Mouse (Mus musculus) c-Kit-positive CD71-negative TER-119-negative erythroid progenitor cells, embryonic 14.5 days (primary cell): ENCODE data around the gene Btbd9.
A peak's percentile ranks its signal among the peaks of the same experiment; 100 is the strongest.

Experiments used
- DNase-seq: peaks from one replicate; pipeline ENCODE4 v3.0.0-alpha.2; 2013; ENCODE audit warnings: low read depth

Btbd9 gene

DNA sequence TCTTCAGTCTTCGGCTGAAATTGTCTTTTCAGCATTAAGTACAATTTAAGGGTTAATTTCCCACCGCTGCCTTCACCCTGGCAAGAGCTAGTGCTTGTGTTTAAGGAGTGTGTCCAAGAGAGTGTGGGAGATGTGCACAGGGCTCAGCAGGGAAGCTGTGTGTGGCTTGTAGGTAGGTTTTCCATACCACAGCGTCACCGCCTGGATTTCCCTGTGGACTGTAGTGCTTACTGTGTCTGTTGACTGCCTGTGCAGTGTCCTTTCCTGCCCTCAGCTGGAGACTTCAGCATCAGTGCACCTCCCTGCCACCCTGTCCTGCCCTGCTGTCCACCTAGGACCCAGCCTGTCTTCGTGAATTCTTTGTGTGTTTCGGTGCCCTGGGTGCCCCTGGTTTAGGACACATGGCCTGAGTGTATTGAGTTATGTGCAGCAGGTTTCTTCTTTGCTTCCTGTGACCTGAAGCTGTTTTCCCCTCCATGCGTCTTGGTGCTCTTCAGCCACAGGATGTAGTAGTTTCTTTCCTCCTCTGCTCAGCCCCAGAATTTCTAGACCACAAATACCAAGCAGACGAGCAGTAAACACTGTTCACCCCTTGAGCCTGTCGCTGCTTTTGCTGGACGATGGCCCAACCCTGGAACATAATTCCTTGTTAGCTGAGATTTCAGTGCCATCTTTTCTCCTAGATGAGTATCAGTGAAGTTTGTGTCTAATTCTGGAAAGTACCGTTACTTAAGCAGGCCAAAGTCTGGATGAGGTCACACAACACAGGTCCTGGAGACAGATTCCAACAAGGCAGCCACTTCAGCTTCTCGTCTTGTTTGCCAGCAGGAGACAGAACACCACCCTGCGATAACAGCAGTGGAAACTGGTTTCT is 376.7 kb downstream of the Btbd9 start:
- no peak for DNase-seq

DNA sequence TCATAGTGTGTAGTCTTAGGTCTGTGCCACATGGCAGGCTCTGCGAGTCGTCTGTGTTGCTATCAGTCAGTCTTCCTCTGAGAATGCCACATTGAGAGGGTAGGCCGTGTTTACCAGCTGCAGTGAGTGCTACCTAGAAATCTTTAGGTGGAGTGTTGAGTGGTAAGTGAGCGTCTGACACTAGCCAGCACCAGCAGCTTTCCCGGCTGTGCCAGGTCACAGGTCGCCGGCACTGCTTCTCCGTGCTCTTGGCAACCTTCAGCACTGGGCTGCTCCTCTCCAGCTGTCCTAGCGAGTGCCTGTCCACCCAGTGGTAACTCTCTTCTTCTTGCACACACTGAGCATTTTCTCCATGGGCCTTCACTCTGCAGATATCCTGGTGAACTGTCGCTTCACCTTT is 377.9 kb downstream of the Btbd9 start:
- no peak for DNase-seq

DNA sequence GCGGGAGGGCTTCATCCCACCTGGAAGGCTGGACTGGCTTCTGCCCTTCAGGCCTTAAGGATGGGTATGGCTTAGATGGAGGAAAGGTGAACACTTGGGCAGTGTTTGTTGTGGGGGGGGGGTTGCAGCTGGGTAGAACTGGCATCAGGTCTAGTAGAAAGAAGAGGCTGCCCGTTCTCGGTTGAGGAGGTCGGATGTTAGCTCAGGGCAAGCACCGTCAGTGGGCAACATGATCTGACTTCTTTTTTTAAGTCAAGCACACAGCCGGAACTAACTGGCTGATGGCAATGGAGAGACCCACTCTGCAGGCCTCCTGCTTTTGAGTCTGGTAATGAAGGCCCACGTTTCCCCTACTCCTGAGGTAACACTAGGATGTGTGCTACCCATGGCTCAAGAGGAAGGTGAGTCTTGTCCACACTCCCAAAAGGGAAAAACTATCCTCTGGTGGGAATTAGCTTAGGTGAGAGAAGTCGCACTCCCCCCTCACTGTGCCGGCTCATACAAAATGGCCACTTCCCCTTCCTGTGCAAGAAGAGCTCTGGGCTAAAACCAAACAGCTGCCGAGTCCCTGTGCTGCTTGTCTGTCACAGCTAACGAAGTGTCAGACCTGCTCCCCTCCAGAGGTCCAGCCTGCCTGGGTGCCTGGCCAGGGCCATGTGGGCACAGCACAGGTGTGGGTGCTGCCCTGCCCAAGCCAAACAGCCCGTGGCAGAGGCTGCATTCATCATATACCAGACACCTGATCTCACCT is 378.8 kb downstream of the Btbd9 start:
- peak; percentile 19 for DNase-seq

DNA sequence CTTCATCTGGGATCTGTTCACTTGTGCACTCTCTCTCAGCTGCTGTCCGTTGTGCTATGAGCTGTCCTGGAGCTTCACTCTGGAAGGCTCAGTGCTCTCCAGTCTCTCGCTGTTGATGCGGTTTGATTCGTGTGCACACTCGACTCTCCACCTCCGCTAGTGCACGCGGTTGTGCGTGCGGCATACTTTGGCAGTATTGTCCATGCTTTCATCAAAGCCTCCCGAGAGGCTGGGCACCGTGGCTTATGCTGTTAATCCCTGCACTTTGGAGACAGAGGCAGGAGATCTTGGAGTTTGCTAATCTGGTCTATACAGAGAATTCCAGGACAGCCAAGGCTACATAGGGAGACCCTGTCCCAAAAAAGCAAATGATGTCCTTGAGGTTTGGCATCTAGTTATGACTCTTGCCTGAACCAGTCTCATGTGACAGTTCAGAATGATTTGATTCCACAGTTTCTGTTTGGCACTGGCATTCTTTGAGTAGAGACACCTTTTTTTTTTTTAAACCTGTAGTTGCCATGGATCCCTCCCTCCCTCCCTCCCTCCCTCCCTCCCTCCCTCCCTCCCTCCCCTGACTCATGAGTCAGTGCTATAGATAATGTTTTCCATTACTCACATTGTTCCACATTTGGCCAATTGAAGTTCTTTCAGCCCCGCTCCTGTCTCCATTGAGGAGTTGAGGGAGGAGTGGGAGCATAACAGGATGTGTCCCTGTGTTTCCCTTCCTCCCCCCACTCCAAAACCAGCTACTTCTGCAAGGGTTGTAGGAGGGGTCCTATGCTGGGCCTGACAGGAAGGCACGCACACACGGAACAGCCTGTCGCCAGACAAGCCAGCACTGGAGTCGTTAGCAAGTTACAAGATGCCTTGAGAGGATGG is 379.6 kb downstream of the Btbd9 start:
- DNase-seq: peak; percentile 8

DNA sequence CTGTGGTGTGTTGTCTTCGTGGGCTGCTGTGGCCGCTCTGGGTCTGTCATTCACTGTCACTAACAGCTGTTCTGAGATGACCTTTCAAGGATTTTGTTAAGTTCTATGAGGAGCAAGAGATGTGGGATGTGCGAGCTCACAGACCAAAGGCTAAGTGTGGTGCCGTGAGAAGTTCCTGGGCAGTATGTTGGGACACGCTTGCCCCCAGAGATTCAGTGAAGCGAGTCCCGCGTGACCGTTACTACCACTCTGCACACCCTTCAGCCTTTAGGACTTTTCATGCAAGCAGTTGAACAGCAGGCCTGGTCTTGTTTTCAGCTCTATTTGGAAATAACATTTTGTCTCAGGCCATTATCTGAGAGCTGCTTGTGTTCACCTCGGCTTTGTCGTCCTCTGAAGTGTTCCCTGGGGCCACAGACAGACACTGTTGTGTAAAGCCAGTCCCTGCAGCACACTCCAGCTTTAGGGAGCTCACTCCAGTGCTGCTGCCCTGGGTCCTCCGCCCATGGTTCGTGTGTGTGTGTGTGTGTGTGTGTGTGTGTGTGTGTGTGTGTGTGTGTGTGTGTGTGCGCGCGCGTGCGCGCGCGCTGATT is 380.6 kb downstream of the Btbd9 start:
- DNase-seq: no peak

DNA sequence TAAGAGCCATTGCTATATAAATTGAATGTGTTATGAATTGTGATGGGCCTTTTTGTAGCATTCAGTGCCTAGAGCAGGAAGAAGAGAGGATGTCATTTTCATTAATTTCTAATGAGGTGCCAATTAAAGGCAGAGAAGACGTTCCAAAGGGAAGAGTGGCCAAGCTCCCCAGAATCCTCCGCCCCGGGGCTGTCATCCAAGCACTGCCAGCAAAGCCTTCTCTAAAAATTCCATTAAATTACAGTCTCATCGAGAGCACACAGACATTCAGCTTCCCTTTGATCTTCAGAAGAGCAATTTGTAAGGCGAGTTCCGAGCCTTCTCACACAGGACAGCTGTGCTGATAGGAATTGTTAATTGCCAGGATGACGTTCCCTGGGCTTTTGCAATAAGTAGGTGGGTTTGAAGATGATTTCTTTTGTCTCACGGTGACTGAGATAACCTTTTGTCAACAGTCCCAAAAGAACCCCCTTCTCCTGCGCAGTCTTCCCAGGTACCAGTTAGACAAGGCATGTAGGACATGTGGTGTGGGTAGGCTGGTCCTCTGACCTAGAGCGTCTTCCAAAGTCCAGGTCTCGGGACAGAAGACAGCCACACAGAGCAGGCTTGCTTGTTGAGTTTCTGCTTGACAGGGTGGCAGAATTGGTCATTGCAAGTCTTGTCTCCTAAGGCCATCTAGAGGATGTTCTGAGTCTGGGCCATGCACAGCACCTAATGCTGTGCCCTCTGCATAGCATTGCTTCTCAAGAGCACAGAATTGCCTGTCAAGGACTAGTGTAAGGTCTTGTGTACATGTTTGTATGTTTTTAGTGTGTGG is 381.5 kb downstream of the Btbd9 start:
- no peak for DNase-seq

DNA sequence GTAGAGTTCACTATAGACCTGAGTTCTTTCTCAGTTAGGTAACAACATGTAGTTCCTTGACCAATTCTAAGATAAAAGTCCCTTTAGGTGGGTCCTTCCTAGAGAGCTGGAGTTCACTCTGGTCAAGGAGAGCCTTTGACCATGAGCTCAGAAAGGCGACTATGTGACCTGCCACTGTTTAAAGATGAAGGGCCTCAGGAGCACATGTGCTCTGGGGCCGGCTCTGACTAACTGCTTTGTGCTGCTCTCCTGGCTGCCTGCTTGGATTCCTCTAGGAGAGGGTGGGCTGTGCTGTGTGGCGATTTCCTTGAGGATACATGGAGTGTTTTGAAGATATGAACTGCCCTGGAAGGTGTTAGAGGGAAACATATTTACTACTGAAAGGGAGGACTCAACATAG is 382.2 kb downstream of the Btbd9 start:
- no peak for DNase-seq

DNA sequence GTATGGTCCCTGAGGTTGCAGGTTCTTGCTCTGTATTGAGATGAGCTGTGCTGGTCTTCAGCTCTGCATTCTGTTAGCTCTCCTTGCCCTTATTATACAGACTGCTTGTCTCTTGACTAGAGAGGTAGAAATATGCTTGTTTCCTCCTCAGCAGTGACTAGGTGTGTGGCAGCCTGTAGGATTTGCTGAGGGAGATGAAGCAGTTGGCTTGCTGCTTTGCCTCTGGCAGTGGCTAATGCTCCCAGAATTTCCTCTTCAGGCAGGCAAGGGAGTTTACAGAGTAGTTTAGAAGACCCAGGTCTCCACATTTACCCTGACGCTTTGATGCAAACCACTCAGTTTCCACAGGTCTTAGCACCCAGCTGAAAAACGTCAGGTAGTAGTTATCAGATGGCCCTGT is 382.7 kb downstream of the Btbd9 start:
- DNase-seq: no peak

DNA sequence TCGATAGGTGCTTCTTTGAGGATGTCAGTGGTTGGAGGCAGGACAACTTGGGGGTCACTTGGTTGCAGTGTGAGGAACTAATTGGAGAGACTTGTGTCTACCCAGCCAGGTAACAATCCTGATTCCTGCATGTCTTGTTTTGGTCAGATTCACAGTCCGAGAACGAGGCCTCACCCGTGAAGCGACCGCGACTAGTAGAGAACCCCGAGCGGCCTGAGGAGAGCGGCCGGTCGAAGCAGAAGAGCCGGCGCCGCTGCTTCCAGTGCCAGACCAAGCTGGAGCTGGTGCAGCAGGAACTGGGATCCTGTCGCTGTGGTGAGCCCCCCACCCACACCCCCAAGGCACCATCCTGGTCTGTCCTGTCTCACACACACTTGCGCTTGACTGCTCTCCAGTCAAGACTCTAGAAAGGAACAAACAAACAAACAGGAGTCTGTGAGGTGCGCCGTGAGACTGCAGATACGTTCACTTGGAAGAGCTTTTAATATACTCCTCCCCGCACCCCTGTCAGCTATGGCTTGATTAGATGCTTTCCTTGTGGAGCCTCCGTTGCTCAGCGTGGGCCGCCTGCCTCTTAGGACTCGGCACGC is 383.8 kb downstream of the Btbd9 start:
- no peak for DNase-seq

DNA sequence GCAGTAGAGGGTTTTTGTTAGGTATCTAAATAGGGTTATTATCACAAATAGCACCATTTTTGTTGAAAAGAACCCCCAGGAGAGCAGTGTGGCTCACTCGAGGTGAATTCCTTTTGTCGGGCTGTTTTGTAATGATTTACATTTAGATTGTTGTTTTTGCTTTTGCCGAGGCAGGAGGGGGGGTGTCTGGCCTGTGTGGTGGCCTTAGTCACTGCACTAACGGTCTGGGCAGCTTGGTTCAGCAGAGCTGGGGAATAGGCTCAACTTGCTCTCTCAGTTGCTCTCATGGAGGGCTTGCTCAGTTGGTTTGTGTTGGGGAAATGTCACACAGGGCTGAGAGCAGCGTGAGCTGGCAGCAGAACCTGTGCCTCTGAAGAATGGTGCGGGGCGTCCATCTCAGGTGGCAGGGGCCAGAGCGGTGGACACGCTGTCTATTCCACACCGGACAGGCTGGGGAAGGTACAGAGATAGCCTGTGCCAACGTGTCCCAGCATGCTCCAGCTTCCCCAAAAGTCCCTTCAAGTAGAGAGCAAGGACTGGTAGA is 385.1 kb downstream of the Btbd9 start:
- no peak for DNase-seq

DNA sequence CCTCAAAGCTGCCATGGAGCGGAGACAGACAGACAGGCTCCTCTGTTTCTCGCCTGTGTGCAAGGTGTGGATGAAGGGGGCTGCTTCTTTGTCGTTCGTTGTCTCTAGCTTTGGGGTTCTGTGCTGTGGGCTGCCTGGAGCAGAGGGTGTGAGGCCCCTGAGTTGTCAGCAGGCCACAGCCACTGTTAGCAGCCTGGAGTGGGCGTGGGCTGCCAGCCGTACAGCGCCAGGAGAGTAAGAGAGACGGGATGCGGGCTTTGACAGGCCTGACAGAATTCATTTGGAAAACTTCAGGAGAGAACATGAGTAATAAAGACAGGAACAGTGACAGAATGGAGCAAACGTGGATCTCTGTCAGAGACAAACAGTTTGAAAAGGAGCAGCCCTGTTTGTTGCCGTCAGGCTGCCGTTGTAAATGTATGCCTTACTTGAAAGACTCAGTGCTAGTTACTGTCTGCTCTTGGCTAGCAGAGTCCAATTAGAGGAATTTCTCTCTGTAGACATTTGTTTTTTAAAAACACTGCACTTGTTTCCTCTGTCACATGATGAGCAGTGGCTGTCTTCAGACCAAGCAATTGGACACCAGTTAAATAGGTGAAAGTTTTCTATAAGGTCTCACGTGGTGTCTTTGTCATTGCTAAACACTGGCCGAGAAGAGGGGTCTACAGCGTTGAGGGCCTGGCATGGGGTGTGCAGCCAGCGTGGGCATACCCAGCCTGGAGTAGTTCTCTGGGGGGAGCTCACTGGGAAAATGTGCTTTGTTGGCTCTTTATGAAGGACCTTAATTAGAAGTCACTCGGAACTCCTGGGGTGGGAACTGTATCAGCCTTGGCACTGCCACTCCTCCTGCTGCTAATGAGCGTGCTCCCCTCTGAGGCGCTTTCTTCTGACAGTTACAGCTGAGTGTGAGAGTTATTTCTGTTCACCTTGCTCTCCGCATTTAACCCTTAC is 388.0 kb downstream of the Btbd9 start:
- DNase-seq: no peak

DNA sequence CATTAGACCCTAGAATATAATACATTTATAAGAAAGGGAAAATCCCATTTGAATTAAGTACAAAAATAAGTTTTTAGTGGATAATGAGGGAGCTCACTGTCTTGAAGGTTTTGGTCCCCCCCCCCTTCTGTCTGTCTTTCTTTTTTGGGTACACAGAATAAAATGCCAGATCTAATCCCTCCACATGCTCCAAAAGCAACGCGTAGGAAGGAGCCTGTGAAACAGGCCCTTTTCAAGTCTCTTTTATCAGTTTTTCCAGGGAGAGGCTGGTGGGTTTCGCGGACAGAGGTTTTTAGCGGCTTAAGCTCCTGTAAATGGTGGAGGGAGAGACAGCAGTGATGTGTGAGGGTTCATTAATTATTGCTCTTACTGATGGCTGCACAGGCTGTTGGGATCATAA is 388.7 kb downstream of the Btbd9 start:
- no peak for DNase-seq

DNA sequence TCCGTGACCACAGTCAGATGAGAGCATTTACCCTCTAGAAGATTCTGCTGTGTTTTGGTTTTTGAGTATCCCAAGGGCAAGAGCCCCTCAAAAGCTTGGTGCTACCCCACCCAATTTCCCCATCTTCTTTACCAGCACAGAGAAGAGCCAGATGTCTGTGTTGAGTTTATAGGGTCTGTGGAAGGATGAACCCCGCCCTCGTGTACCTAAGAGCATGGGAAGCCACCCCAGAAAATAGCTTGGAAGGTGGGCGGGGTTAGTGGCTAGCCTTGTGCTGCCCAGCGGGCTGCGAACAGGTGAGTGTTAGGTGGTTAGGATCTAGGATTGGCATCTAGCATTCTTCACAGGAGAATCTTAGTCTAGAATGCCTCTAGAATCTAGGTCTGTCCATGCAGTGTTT is 389.1 kb downstream of the Btbd9 start:
- DNase-seq: no peak

DNA sequence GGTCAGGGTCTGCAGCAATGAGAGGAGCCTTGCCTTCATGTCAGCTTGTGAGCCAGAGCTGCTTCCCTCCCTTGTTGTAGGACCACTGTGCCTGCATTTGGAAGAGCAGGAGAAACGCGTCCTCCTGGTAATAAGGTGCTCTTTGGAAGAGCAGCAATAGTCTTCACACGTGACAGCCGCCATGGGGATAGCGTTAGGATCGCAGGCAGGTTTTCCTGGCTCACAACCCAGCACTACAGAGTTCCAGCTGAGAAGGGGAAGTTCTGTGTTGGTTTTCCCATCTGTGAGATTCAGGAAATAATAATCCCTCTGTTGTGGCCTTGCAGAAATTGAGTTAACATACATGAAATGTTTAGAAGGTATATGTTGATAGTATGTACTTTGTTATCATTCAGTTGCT is 392.7 kb downstream of the Btbd9 start:
- no peak for DNase-seq

DNA sequence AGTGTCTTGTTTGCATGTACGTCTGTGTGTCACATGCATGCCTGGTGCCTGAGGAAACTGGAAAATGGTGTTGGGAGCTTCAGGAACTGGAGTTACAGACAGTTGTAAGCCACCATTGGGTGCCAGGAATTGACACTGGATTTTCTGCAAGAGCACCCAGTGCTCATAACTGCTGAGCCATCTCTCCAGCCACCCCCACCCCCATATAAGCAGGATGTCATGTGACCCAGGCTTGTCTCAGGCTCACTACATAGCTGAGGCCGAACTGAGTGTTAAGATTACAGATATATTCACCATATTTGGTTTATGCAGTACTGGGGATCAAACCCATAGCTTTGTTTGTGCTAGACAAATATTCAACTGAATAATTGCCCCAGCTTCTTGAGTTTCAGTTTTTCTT is 394.2 kb downstream of the Btbd9 start:
- DNase-seq: no peak

DNA sequence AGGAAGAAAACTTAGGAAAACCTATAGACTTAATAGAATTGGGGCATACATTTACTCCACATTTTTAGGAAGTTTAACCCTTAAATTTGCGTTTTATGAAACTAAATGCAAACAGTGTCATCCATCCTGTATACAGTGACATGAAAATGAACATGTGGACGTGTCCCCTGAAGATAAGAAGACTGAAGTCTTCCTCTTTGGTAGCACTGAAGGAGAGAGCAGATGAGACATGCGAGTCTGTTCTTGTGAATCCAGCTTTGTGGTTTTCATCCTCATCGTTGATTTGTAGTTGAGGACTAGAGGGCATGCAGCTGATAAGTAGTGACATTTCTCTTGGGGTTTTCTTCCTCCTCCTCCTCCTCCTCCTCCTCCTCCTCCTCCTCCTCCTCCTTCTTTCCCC is 394.7 kb downstream of the Btbd9 start:
- no peak for DNase-seq

DNA sequence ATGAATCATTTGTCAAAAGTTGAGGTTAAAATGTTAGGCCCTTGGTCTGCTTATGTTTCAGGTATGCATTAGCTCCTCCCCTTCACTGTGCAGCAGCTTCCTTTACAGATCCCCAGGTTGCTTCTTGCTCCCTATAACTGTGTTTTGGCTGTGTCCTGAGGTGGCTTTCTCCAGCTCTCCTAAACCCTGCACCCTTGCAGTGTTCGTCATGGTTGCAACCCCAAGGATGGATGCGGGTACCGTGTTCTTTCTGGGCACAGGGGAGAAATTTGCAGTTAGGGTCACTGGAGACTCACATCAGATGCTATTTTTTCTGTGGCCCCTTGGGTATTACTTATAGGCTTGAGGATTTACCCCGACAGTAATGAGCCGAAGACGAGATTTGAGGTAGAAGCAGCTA is 396.1 kb downstream of the Btbd9 start:
- DNase-seq: no peak

DNA sequence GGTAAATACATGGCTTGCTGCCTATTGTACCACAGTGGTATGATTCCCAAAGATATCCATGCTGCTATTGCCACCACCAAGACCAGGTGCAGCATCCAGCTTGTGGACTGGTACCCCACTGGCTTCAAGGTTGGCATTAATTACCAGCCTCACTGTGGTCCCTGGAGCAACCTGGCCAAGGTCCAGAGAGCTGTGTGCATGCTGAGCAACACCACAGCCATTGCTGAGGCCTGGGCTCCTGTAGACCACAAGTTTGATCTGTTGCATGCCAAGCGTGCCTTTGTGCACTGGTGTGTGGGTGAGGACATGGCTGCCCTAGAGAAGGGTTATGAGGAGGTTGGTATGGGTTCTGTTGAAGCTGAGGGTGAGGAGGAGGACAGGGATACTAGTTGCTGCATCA is 397.9 kb downstream of the Btbd9 start:
- no peak for DNase-seq

DNA sequence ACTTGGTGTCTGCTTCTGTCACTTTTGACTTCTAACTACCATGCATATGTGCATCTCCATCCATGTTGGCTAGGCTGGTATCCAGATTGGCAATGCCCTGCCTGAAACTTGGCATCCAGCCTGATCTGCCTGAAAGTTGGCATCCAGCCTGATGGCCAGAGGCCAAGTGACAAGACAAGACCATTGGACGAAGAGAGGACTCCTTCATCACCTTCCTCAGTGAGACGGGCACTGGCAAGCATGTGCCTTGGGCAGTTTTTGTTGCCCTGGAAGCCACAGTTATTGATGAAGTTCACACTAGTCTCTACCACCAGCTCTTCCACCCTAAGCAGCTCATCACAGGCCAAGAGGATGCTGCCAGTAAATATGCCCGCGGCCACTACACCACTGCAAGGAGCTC is 398.9 kb downstream of the Btbd9 start:
- DNase-seq: no peak
